Mouse (Mus musculus): Measurements from ENCODE around the gene Fam208b.
"Not testable (repeated sequence)": the region's sequence is repeated elsewhere in the genome, so short reads cannot be mapped to it uniquely, and the experiment has no call there.

DNA sequence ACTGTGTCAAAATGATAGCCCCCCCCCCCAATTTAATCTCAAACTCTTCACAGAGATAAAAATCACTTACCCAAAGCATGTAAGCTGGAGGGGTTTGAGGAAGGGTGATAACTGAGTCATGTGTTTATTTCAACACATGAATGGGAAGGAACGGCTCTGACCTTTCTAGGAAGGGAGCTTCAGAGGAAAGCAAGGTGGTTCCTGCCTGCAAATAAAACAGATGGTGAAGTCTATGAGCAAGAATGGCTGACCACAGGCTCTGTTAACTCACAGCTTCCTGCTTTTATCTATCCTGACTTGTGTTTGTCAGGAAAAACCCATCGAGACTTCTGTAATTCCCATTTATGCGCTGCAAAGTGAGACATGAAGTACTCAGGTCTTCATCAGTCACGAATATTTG lies 91.6 kb downstream of the Fam208b start:
- not testable (repeated sequence) for TF ChIP-seq CTCF, EP300 (IDR thresholded peaks at IDR 0.05; ENCODE audit: low read depth)
